Mouse (Mus musculus) lung, embryonic 15.5 days (tissue): ENCODE data around the gene Mroh8. TPM values are rescaled to one million over a fixed set of nuclear protein-coding genes. Genes with fewer than 3 reads are reported as not detected.
"Not testable (repeated sequence)": the region's sequence is repeated elsewhere in the genome, so short reads cannot be mapped to it uniquely, and the experiment has no call there.

Source experiments
- ATAC-seq: fragments of 200-750 bp; cut with Nextera tagmentation; 2 replicates; pipeline ENCODE4 v1.8.0; 2017; ENCODE audit warnings: moderate number of reproducible peaks, borderline replicate concordance; ENCODE audit not compliant: low FRiP score, low TSS enrichment; ENCODE audit errors: extremely low read depth
- H3K27ac ChIP-seq: fragments of 300-500 bp; sonication (generic); 2 replicates; pipeline ENCODE4 v1.5.1; 2015; ENCODE audit warnings: moderate library complexity, mild to moderate bottlenecking, inconsistent platforms
- H3K27me3 ChIP-seq: fragments of 300-500 bp; sonication (generic); 2 replicates; pipeline ENCODE4 v1.6.1; 2015; ENCODE audit warnings: inconsistent platforms
- H3K36me3 ChIP-seq: fragments of 300-500 bp; sonication (generic); 2 replicates; pipeline ENCODE4 v1.6.1; 2015; ENCODE audit warnings: inconsistent platforms
- H3K4me1 ChIP-seq: fragments of 300-500 bp; sonication (generic); 2 replicates; pipeline ENCODE4 v1.6.1; 2015; ENCODE audit warnings: inconsistent platforms
- H3K4me2 ChIP-seq: fragments of 300-500 bp; sonication (generic); 2 replicates; pipeline ENCODE4 v1.6.1; 2015; ENCODE audit warnings: inconsistent platforms, mild to moderate bottlenecking, moderate library complexity
- H3K4me3 ChIP-seq: fragments of 300-500 bp; sonication (generic); 2 replicates; pipeline ENCODE4 v1.5.1; 2015; ENCODE audit warnings: mild to moderate bottlenecking, inconsistent platforms
- H3K9ac ChIP-seq: fragments of 300-500 bp; sonication (generic); 2 replicates; pipeline ENCODE4 v1.6.1; 2015; ENCODE audit warnings: inconsistent platforms
- H3K9me3 ChIP-seq: fragments of 300-500 bp; sonication (generic); 2 replicates; pipeline ENCODE4 v1.6.1; 2016; ENCODE audit warnings: inconsistent platforms
- WGBS: fragments of 180-500 bp; shearing (Covaris S2); methylation state at CpG from one replicate; pipeline ENCODE4 v1.1.7; 2015; 5-methylcytosine and 5-hydroxymethylcytosine counted together
- polyA plus RNA-seq: library from polyadenylated mRNA; unstranded; fragments of >200 nt; fragmentation: Nextera tagmentation; extraction: Ambion mirVana; gene quantifications from 2 replicates; pipeline ENCODE4 v1.2.1, GENCODE M21; 2015

Gene Mroh8
- polyA plus RNA-seq, 1 experiment from 2014 or later: 0.80 TPM

GRCm38 (mm10) chr2:157185022-157185660, 94.2 kb downstream of the Mroh8 start:
- Histone ChIP-seq H3K9me3 (no peaks in the 10 kb centered on the region), H3K9ac (no peak overlapping the region), H3K4me3 (no peak overlapping the region), H3K4me1 (no peaks in the 10 kb centered on the region), H3K4me2 (no peak overlapping the region), H3K27ac (no peak overlapping the region), H3K27me3 (no peaks in the 10 kb centered on the region), H3K36me3 (peaks cover 69% of the 10 kb centered on the region)
- WGBS: 88% methylated on average over 13 of the region's 13 CpGs
- ATAC-seq: no peak

DNA sequence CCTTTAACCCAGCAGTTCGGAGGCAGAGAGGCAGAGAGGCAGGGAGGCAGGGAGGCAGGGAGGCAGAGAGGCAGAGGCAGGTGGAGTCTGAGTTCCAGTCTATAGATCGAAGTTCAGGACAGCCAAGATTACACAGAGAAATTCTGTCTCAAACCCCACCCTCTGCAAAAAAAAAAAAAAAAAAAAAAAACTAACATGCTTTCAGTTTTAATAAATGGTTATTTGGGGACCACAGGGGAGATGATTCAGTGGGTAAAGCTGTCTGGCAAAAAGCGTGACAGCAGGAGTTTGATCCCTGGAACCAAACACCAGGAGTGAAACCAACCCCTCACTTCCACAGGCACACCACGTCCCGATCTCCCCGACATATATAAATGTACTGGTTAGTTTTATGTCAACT, 101.2 kb downstream of the Mroh8 start:
- Histone ChIP-seq H3K4me3 (no peak overlapping the region), H3K4me1 (no peaks in the 10 kb centered on the region), H3K9ac (no peak overlapping the region), H3K27me3 (no peaks in the 10 kb centered on the region), H3K4me2 (no peak overlapping the region), H3K36me3 (peaks cover 53% of the 10 kb centered on the region), H3K9me3 (no peaks in the 10 kb centered on the region), H3K27ac (no peak overlapping the region)
- no peak for ATAC-seq
- 80% methylated on average over 6 of the region's 6 CpGs for WGBS

DNA sequence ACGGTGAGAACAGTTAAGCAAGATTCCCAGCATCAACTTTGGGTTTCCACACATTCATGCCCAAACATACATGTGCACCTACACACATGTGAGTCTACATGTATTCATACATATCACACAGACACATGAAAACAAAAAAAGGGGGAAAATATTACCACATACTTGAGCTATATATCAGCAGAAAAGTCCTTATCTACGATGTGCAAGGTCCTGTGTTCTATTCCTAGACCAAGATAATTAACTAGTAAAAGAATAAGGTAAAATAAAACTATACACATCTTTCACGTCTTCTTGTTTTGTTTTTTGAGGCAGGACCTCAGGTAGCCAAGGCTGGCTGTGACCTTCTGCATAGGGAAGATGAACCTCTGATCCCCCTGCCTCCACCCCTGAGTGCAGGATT, 103.1 kb downstream of the Mroh8 start:
- no peak overlapping the region for H3K4me3 ChIP-seq
- no peak overlapping the region for H3K27ac ChIP-seq
- H3K36me3 ChIP-seq: peaks cover 54% of the 10 kb centered on the region
- no peaks in the 10 kb centered on the region for H3K27me3 ChIP-seq
- H3K4me1 ChIP-seq: no peaks in the 10 kb centered on the region
- no peaks in the 10 kb centered on the region for H3K9me3 ChIP-seq
- no peak overlapping the region for H3K4me2 ChIP-seq
- H3K9ac ChIP-seq: no peak overlapping the region
- ATAC-seq: no peak
- WGBS: 84% methylated on average over 3 of the region's 3 CpGs

DNA sequence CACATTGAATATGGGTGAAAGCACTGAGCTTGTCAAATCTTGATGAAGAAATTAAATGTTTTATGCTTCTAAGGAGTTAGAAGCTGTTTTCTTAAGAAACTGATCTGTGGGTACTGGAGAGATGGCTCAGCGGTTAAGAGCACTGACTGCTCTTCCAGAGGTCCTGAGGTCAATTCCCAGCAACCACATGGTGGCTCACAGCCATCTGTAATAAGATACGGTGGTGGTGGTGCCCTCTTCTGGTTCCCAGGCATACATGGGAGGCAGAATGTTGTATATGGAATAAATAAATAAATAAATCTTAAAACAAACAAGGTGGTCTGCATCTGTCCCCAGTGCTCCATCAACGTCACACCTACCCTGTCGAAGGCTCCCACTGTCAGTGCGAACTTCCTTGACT, 104.9 kb downstream of the Mroh8 start:
- WGBS: 57% methylated on average over 5 of the region's 5 CpGs
- Histone ChIP-seq H3K27me3 (no peaks in the 10 kb centered on the region), H3K4me1 (peaks cover 3% of the 10 kb centered on the region; the same call in 1 of the 2 replicates), H3K9me3 (no peaks in the 10 kb centered on the region), H3K36me3 (peaks cover 60% of the 10 kb centered on the region), H3K4me2 (no peak overlapping the region), H3K4me3 (no peak overlapping the region), H3K9ac (no peak overlapping the region), H3K27ac (no peak overlapping the region)
- ATAC-seq: no peak

GRCm38 (mm10) chr2:157173555-157173954, 105.8 kb downstream of the Mroh8 start:
- no peak overlapping the region for H3K27ac ChIP-seq

GRCm38 (mm10) chr2:157172984-157173383, 106.4 kb downstream of the Mroh8 start:
- Histone ChIP-seq H3K4me1 (peaks cover 3% of the 10 kb centered on the region; the same call in 1 of the 2 replicates), H3K27me3 (no peaks in the 10 kb centered on the region), H3K36me3 (peaks cover 68% of the 10 kb centered on the region), H3K9ac (no peak overlapping the region), H3K4me3 (no peak overlapping the region), H3K4me2 (no peak overlapping the region), H3K9me3 (no peaks in the 10 kb centered on the region), H3K27ac (no peak overlapping the region)
- no peak for ATAC-seq
- 92% methylated on average over 6 of the region's 6 CpGs for WGBS

More at GRCm38 (mm10) chr2:157173555-157173954, 105.8 kb downstream of the Mroh8 start:
- Histone ChIP-seq H3K4me2 (no peak overlapping the region), H3K4me3 (no peak overlapping the region), H3K27me3 (no peaks in the 10 kb centered on the region), H3K4me1 (peaks cover 3% of the 10 kb centered on the region; the same call in 1 of the 2 replicates), H3K9me3 (no peaks in the 10 kb centered on the region), H3K36me3 (peaks cover 65% of the 10 kb centered on the region), H3K9ac (no peak overlapping the region)
- ATAC-seq: no peak
- 73% methylated on average over 6 of the region's 6 CpGs for WGBS

DNA sequence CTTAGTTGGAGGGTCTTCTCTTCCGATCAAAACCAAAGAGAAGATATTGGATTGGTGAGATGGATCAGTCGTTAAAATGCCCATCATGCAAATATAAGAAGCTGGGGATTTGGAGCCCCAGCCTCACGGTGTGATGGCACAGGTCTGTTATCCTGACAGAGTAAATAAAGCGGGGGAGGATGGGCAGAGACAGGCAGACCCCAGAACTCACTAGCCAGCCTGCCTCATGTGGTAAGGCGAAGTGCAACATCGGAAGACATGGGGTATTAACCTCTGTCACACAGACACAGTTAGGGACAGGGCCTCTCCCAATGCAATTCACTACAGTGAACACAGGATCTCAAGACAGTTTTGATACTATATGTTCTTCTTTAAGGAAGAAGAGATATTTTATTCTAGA, 108.7 kb downstream of the Mroh8 start:
- no peak overlapping the region for H3K4me3 ChIP-seq
- H3K36me3 ChIP-seq: peaks cover 69% of the 10 kb centered on the region
- WGBS: 50% methylated on average over 6 of the region's 6 CpGs
- H3K4me2 ChIP-seq: no peak overlapping the region
- peak overlapping the region; percentile 24; the same call in 1 of the 2 replicates for H3K27ac ChIP-seq
- no peak for ATAC-seq
- H3K27me3 ChIP-seq: no peaks in the 10 kb centered on the region
- no peaks in the 10 kb centered on the region for H3K9me3 ChIP-seq
- no peak overlapping the region for H3K9ac ChIP-seq
- peaks cover 3% of the 10 kb centered on the region; the same call in 1 of the 2 replicates for H3K4me1 ChIP-seq

- WGBS: 32% methylated on average over 5 of the region's 5 CpGs
- H3K36me3 ChIP-seq: peaks cover 64% of the 10 kb centered on the region
- no peaks in the 10 kb centered on the region for H3K9me3 ChIP-seq
- H3K4me3 ChIP-seq: no peak overlapping the region
- peak; percentile 85 for ATAC-seq
- no peaks in the 10 kb centered on the region for H3K27me3 ChIP-seq
- no peak overlapping the region for H3K4me2 ChIP-seq
- peaks cover 3% of the 10 kb centered on the region; the same call in 1 of the 2 replicates for H3K4me1 ChIP-seq
- H3K27ac ChIP-seq: peak overlapping the region; percentile 24; the same call in 1 of the 2 replicates
- no peak overlapping the region for H3K9ac ChIP-seq
Observed at GRCm38 (mm10) chr2:157170166-157170565, 109.2 kb downstream of the Mroh8 start.

GRCm38 (mm10) chr2:157166371-157167080, 112.8 kb downstream of the Mroh8 start:
- WGBS: 92% methylated on average over 12 of the region's 12 CpGs
- H3K36me3 ChIP-seq: peaks cover 61% of the 10 kb centered on the region
- no peak for ATAC-seq

DNA sequence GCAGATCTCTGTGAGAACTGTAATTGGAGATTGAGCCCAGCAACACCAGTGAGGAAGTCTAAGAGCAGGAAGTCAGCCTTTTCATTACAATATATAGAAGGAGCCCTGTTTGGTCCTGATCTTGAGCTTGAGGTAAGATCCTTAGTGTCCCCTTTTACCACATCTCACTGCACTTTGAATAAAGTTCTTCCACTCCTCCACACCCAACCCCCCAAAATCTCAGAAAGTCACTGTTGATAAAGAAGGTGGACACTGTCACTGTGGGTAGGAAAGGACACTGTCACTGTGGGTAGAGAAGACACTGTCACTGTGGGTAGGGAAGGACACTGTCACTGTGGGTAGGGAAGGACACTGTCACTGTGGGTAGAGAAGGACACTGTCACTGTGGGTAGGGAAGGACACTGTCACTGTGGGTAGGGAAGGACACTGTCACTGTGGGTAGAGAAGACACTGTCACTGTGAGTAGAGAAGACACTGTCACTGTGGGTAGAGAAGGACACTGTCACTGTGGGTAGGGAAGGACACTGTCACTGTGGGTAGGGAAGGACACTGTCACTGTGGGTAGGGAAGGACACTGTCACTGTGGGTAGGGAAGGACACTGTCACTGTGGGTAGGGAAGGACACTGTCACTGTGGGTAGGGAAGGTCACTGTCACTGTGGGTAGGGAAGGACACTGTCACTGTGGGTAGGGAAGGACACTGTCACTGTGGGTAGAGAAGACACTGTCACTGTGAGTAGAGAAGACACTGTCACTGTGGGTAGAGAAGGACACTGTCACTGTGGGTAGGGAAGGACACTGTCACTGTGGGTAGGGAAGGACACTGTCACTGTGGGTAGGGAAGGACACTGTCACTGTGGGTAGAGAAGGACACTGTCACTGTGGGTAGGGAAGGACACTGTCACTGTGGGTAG, 113.8 kb downstream of the Mroh8 start:
- H3K4me2 ChIP-seq, H3K4me3 ChIP-seq, H3K27me3 ChIP-seq, H3K4me1 ChIP-seq, H3K9me3 ChIP-seq, ATAC-seq, H3K27ac ChIP-seq, H3K9ac ChIP-seq: not testable (repeated sequence)
- H3K36me3 ChIP-seq: peaks cover 66% of the 10 kb centered on the region

More at GRCm38 (mm10) chr2:157166371-157167080, 112.8 kb downstream of the Mroh8 start:
- Histone ChIP-seq H3K9me3 (no peaks in the 10 kb centered on the region), H3K4me1 (peaks cover 3% of the 10 kb centered on the region; the same call in 1 of the 2 replicates), H3K27ac (no peak overlapping the region), H3K4me3 (no peak overlapping the region), H3K4me2 (no peak overlapping the region), H3K27me3 (no peaks in the 10 kb centered on the region), H3K9ac (no peak overlapping the region)

- ATAC-seq: no peak
- H3K27ac ChIP-seq: no peak overlapping the region
- no peak overlapping the region for H3K4me3 ChIP-seq
- H3K4me2 ChIP-seq: no peak overlapping the region
- H3K27me3 ChIP-seq: no peaks in the 10 kb centered on the region
- no peaks in the 10 kb centered on the region for H3K9me3 ChIP-seq
- WGBS: 83% methylated on average over 2 of the region's 2 CpGs
- H3K36me3 ChIP-seq: peaks cover 71% of the 10 kb centered on the region
- H3K4me1 ChIP-seq: no peaks in the 10 kb centered on the region
- no peak overlapping the region for H3K9ac ChIP-seq
Observed at GRCm38 (mm10) chr2:157164101-157164500, 115.2 kb downstream of the Mroh8 start.
